Mouse (Mus musculus) stomach, postnatal 0 days (tissue): ENCODE data around the gene Krtap4-7.
"Not testable (repeated sequence)": the region's sequence is repeated elsewhere in the genome, so short reads cannot be mapped to it uniquely, and the experiment has no call there.

ENCODE experiments used
- CTCF ChIP-seq: IDR thresholded peaks from 2 replicates; pipeline ENCODE4 v1.5.1; 2016; ENCODE audit warnings: antibody characterized with exemption, low read depth, mild to moderate bottlenecking, moderate library complexity
- EP300 ChIP-seq: optimal IDR thresholded peaks from 2 replicates; pipeline ENCODE3; 2016; ENCODE audit warnings: antibody characterized with exemption

DNA sequence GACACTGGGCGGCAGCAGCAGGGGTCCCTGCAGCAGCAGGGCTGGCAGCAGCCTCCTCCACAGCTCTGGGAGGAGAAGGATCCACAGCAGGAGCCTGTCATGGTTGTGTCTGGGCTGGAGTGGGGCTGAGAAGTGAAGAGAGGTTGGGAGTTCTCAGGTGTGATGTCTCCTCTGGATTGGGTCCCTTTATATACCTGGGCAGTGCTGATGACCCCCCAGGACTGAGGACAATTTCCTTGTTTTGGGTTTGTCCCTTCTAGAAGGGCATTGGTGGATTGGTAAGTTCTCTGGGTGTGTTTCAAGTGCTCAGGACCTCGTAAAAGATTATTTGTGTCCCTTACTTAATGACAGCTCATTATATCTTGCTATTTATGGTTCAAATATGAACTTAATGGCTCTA lies 33.8 kb downstream of the Krtap4-7 start, which contains the start of gene Gm11937:
- not testable (repeated sequence) for TF ChIP-seq CTCF, EP300
